Mouse (Mus musculus) brain, embryonic 14.5 days (tissue): ENCODE results near the gene Kif5a.

Experiments
- CTCF ChIP-seq: fragments of 200-500 bp; IDR thresholded peaks from 2 replicates; pipeline ENCODE4 v1.5.1; 2012; ENCODE audit warnings: inconsistent platforms, mild to moderate bottlenecking, moderate library complexity, borderline replicate concordance; ENCODE audit not compliant: insufficient read depth, insufficient read length; ENCODE audit errors: extremely low read depth
- POLR2A ChIP-seq: fragments of 200-500 bp; IDR thresholded peaks from 2 replicates; pipeline ENCODE4 v1.6.1; 2012; ENCODE audit warnings: mild to moderate bottlenecking, inconsistent platforms, borderline replicate concordance; ENCODE audit not compliant: poor library complexity, insufficient read depth, insufficient read length, severe bottlenecking; ENCODE audit errors: extremely low read depth

GRCm38 (mm10) chr10:127196392-127196791 lies 66.8 kb downstream of the Kif5a start:
- TF ChIP-seq POLR2A (no peak), CTCF (no peak)
